8 mouse cellular contexts compared by ENCODE assay signal in genomic region chr17:56170636-56171035, GRCm38 (mm10). TPM values are rescaled to one million over a fixed set of nuclear protein-coding genes. Genes with fewer than 3 reads are reported as not detected.
DNase-seq lines count a peak whose midpoint lies in the region; ATAC-seq and TF ChIP-seq lines count a peak whose summit lies in the region.

No protein-coding gene starts in this region.

- no peak for ATAC-seq in kidney, postnatal 0 days (replicated peaks; ENCODE audit: low FRiP score, low read depth)
- ATAC-seq in kidney, embryonic 14.5 days (ENCODE audit: low FRiP score, low TSS enrichment): no peak
- peak; percentile 22; the same call in 1 of the 2 replicates for ATAC-seq in hindbrain, embryonic 13.5 days (ENCODE audit: low FRiP score)
- ATAC-seq in midbrain, embryonic 16.5 days: peak; percentile 22; the same call in 1 of the 2 replicates

- H3K9me3 ChIP-seq in kidney, postnatal 0 days (replicated peaks; ENCODE audit: low read length): no peaks in the 10 kb centered on the region
- no peaks in the 10 kb centered on the region for H3K9me3 ChIP-seq in kidney, embryonic 14.5 days (ENCODE audit: control insufficient read depth, low read length)
- no peaks in the 10 kb centered on the region for H3K9me3 ChIP-seq in hindbrain, embryonic 13.5 days
- no peaks in the 10 kb centered on the region for H3K9me3 ChIP-seq in midbrain, embryonic 16.5 days (replicated peaks; ENCODE audit: control insufficient read depth, low read length, poor library complexity, severe bottlenecking)

- H3K27ac ChIP-seq in kidney, postnatal 0 days: peak overlapping the region; percentile 40
- no peak overlapping the region for H3K27ac ChIP-seq in kidney, embryonic 14.5 days (ENCODE audit: low read depth, low read length)
- H3K27ac ChIP-seq in hindbrain, embryonic 13.5 days: peak overlapping the region; percentile 49
- H3K27ac ChIP-seq in midbrain, embryonic 16.5 days (ENCODE audit: low read length): no peak overlapping the region

- H3K4me1 ChIP-seq in kidney, postnatal 0 days (replicated peaks; ENCODE audit: insufficient read depth, low read length): no peaks in the 10 kb centered on the region
- no peaks in the 10 kb centered on the region for H3K4me1 ChIP-seq in kidney, embryonic 14.5 days (ENCODE audit: control insufficient read depth, insufficient read depth, low read length)
- peaks cover 22% of the 10 kb centered on the region for H3K4me1 ChIP-seq in hindbrain, embryonic 13.5 days (replicated peaks)
- peaks cover 4% of the 10 kb centered on the region; the same call in 1 of the 2 replicates for H3K4me1 ChIP-seq in midbrain, embryonic 16.5 days (ENCODE audit: control insufficient read depth, insufficient read depth, low read length)

- no peak overlapping the region for H3K9ac ChIP-seq in kidney, postnatal 0 days (ENCODE audit: low read depth, low read length)
- H3K9ac ChIP-seq in kidney, embryonic 14.5 days (ENCODE audit: low read depth, low read length): no peak overlapping the region
- H3K9ac ChIP-seq in hindbrain, embryonic 13.5 days: peak overlapping the region; percentile 36; the same call in 1 of the 2 replicates
- H3K9ac ChIP-seq in midbrain, embryonic 16.5 days (ENCODE audit: low read depth, low read length): no peak overlapping the region

- 70% methylated on average over 10 of the region's 10 CpGs for WGBS in kidney, postnatal 0 days
- WGBS in kidney, embryonic 14.5 days: 66% methylated on average over 10 of the region's 10 CpGs
- WGBS in hindbrain, embryonic 13.5 days: 20% methylated on average over 10 of the region's 10 CpGs
- 26% methylated on average over 10 of the region's 10 CpGs for WGBS in midbrain, embryonic 16.5 days

- H3K36me3 ChIP-seq in kidney, postnatal 0 days (ENCODE audit: insufficient read depth, low read length): no peaks in the 10 kb centered on the region
- H3K36me3 ChIP-seq in kidney, embryonic 14.5 days (ENCODE audit: control insufficient read depth, insufficient read depth, low read length): 0 out of 2 replicates have a peak, but pooled peaks cover 4% of the 10 kb centered on the region
- peaks cover 19% of the 10 kb centered on the region for H3K36me3 ChIP-seq in hindbrain, embryonic 13.5 days
- H3K36me3 ChIP-seq in midbrain, embryonic 16.5 days (ENCODE audit: control insufficient read depth, insufficient read depth, low read length): 0 out of 2 replicates have a peak, but pooled peaks cover 4% of the 10 kb centered on the region

- no peak overlapping the region for H3K4me3 ChIP-seq in kidney, postnatal 0 days (replicated peaks; ENCODE audit: low read depth, low read length)
- no peak overlapping the region for H3K4me3 ChIP-seq in kidney, embryonic 14.5 days (ENCODE audit: low read length)
- no peak overlapping the region for H3K4me3 ChIP-seq in hindbrain, embryonic 13.5 days
- no peak overlapping the region for H3K4me3 ChIP-seq in midbrain, embryonic 16.5 days (ENCODE audit: low read depth, low read length)

- DNase-seq in adrenal gland, postnatal 10 days: peak; percentile 61
- DNase-seq in adrenal gland, postnatal 4 days (ENCODE audit: low spot score in 2 of 2): no peak
- no peak for DNase-seq in kidney, postnatal 0 days (ENCODE audit: low spot score)
- DNase-seq in c-Kit-positive CD71-positive TER-119-positive erythroid progenitor cells, embryonic 14.5 days (ENCODE audit: low spot score): no peak
- no peak for DNase-seq in cerebellum, postnatal 14 days

- H3K4me2 ChIP-seq in kidney, postnatal 0 days (ENCODE audit: low read length): no peak overlapping the region
- H3K4me2 ChIP-seq in kidney, embryonic 14.5 days (replicated peaks; ENCODE audit: low read depth, low read length): no peak overlapping the region
- 0 out of 2 replicates have a peak overlapping the region, but pooled peaks have one; percentile 0 for H3K4me2 ChIP-seq in hindbrain, embryonic 13.5 days
- H3K4me2 ChIP-seq in midbrain, embryonic 16.5 days (ENCODE audit: low read length): no peak overlapping the region

- no peaks in the 10 kb centered on the region for H3K27me3 ChIP-seq in kidney, postnatal 0 days (ENCODE audit: insufficient read depth, low read length)
- H3K27me3 ChIP-seq in kidney, embryonic 14.5 days (ENCODE audit: control insufficient read depth, insufficient read depth, low read length): no peaks in the 10 kb centered on the region
- H3K27me3 ChIP-seq in hindbrain, embryonic 13.5 days: no peaks in the 10 kb centered on the region
- H3K27me3 ChIP-seq in midbrain, embryonic 16.5 days (ENCODE audit: control insufficient read depth, insufficient read depth, low read depth, low read length): no peaks in the 10 kb centered on the region

- TF ChIP-seq CTCF in kidney, postnatal 0 days (IDR thresholded peaks at IDR 0.05; ENCODE audit: low read depth): no peak

RNA-seq across cellular contexts. Expression of gene Tnfaip8l1, which starts 8.4 kb away (rescaled TPM):
- total RNA-seq in adrenal gland, postnatal 10 days (2021): 10 to 100 TPM in 1 of 2 experiments, 1 to 10 TPM in 1; 9.5 to 11.0 TPM
- 1 to 10 TPM; 8.0 to 9.2 TPM for total RNA-seq in adrenal gland, postnatal 4 days (2021)
- polyA plus RNA-seq in kidney, postnatal 0 days (2015; fragmentation: Nextera tagmentation; extraction: Ambion mirVana): 7.4 and 7.8 TPM in 2 replicates
- 11.4 and 11.8 TPM in 2 replicates for polyA plus RNA-seq in kidney, embryonic 14.5 days (2014; fragmentation: Nextera tagmentation; extraction: Ambion mirVana)
- 7.9 and 9.2 TPM in 2 replicates for polyA plus RNA-seq in hindbrain, embryonic 13.5 days (2015; fragmentation: Nextera tagmentation; extraction: Ambion mirVana)
- 10.5 and 10.8 TPM in 2 replicates for polyA plus RNA-seq in midbrain, embryonic 16.5 days (2015; fragmentation: Nextera tagmentation; extraction: Ambion mirVana)

RNA-seq across cellular contexts. Expression of gene Mydgf, which starts 13.1 kb away (rescaled TPM):
- 10 to 100 TPM; 55.6 to 61.9 TPM for total RNA-seq in adrenal gland, postnatal 10 days (2021)
- 10 to 100 TPM; 65.9 to 66.3 TPM for total RNA-seq in adrenal gland, postnatal 4 days (2021)
- 83.0 and 85.0 TPM in 2 replicates for polyA plus RNA-seq in kidney, postnatal 0 days (2015; fragmentation: Nextera tagmentation; extraction: Ambion mirVana)
- polyA plus RNA-seq in kidney, embryonic 14.5 days (2014; fragmentation: Nextera tagmentation; extraction: Ambion mirVana): 80.5 and 89.2 TPM in 2 replicates
- polyA plus RNA-seq in hindbrain, embryonic 13.5 days (2015; fragmentation: Nextera tagmentation; extraction: Ambion mirVana): 69.2 and 72.6 TPM in 2 replicates
- polyA plus RNA-seq in midbrain, embryonic 16.5 days (2015; fragmentation: Nextera tagmentation; extraction: Ambion mirVana): 65.7 and 71.5 TPM in 2 replicates

RNA-seq across cellular contexts. Expression of gene Sema6b, which starts 30.5 kb away (rescaled TPM):
- total RNA-seq in adrenal gland, postnatal 10 days (2021): 10 to 100 TPM; 13.3 to 14.9 TPM
- total RNA-seq in adrenal gland, postnatal 4 days (2021): 10 to 100 TPM in 1 of 2 experiments, 1 to 10 TPM in 1; 9.6 to 12.2 TPM
- polyA plus RNA-seq in kidney, postnatal 0 days (2015; fragmentation: Nextera tagmentation; extraction: Ambion mirVana): 0.87 and 1.2 TPM in 2 replicates
- polyA plus RNA-seq in kidney, embryonic 14.5 days (2014; fragmentation: Nextera tagmentation; extraction: Ambion mirVana): 1.4 TPM in 2 replicates
- 10.5 and 11.7 TPM in 2 replicates for polyA plus RNA-seq in hindbrain, embryonic 13.5 days (2015; fragmentation: Nextera tagmentation; extraction: Ambion mirVana)
- polyA plus RNA-seq in midbrain, embryonic 16.5 days (2015; fragmentation: Nextera tagmentation; extraction: Ambion mirVana): 13.2 and 14.4 TPM in 2 replicates

RNA-seq across cellular contexts. Expression of gene Dpp9, which starts 48.1 kb away (rescaled TPM):
- total RNA-seq in adrenal gland, postnatal 10 days (2021): 10 to 100 TPM; 28.8 to 30.1 TPM
- 10 to 100 TPM; 34.4 to 37.3 TPM for total RNA-seq in adrenal gland, postnatal 4 days (2021)
- polyA plus RNA-seq in kidney, postnatal 0 days (2015; fragmentation: Nextera tagmentation; extraction: Ambion mirVana): 22.1 and 25.2 TPM in 2 replicates
- polyA plus RNA-seq in kidney, embryonic 14.5 days (2014; fragmentation: Nextera tagmentation; extraction: Ambion mirVana): 31.5 and 40.3 TPM in 2 replicates
- polyA plus RNA-seq in hindbrain, embryonic 13.5 days (2015; fragmentation: Nextera tagmentation; extraction: Ambion mirVana): 24.5 and 26.5 TPM in 2 replicates
- 24.2 and 25.4 TPM in 2 replicates for polyA plus RNA-seq in midbrain, embryonic 16.5 days (2015; fragmentation: Nextera tagmentation; extraction: Ambion mirVana)

RNA-seq across cellular contexts. Expression of gene Lrg1, which starts 48.8 kb away (rescaled TPM):
- 10 to 100 TPM; 41.0 to 55.6 TPM for total RNA-seq in adrenal gland, postnatal 10 days (2021)
- 10 to 100 TPM in 1 of 2 experiments, 1 to 10 TPM in 1; 5.5 to 10.1 TPM for total RNA-seq in adrenal gland, postnatal 4 days (2021)
- polyA plus RNA-seq in kidney, postnatal 0 days (2015; fragmentation: Nextera tagmentation; extraction: Ambion mirVana): 1.7 and 1.9 TPM in 2 replicates
- polyA plus RNA-seq in kidney, embryonic 14.5 days (2014; fragmentation: Nextera tagmentation; extraction: Ambion mirVana): not detected in 2 replicates
- polyA plus RNA-seq in hindbrain, embryonic 13.5 days (2015; fragmentation: Nextera tagmentation; extraction: Ambion mirVana): not detected in 2 replicates
- polyA plus RNA-seq in midbrain, embryonic 16.5 days (2015; fragmentation: Nextera tagmentation; extraction: Ambion mirVana): 0.25 and 0.30 TPM in 2 replicates

Comparison
In these comparisons a context has a peak if more than half of its experiments do, and no peak if none do; other contexts are left out.
1. H3K27ac ChIP-seq: peak in kidney, postnatal 0 days (single experiment) and hindbrain, embryonic 13.5 days (single experiment); none in kidney, embryonic 14.5 days (single experiment) and midbrain, embryonic 16.5 days (single experiment).
2. ATAC-seq: peak in hindbrain, embryonic 13.5 days (single experiment) and midbrain, embryonic 16.5 days (single experiment); none in kidney, postnatal 0 days (single experiment) and kidney, embryonic 14.5 days (single experiment).